In the genomic region with DNA sequence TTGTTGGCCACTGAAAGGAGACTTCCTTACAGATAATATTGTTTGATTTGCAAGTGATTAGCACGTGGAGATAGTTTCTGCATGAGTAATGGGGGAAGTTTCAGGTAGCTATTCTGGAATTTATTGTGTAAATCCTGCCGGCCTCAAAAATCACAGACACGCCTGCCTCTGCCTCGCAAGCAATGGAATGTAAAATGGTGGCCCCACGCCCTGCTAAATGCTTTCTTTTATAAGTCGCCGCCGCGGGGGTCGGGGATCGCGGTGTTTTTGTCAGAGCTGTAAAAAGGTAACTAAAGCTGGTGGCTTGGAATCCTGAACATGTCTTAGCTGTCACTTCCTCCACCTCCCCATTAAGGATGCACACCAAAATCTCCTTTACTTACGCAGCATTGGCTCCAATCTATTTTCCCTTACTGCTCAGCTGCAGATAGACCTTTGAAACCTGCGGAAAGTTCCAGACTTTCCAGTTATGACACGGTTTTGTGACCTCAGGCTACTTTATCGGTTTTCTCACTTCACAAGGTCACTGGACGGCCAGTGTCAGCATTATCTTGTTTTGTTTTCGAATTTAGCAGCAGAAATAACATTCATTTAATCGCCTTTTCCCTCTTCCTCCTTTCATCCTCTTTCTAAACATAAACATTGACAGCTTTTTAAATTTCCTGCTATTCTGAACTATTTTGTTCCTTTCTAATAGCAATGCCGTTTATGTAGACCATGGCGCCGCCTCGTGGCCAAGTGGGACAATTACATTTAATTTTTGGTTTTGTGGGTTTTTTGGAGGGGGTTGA, we compare ENCODE assay signal across 8 mouse cellular contexts. TPM values are rescaled to one million over a fixed set of nuclear protein-coding genes. Genes with fewer than 3 reads are reported as not detected.
A peak's percentile ranks its signal among the peaks of the same experiment; 100 is the strongest.
DNase-seq lines count a peak whose midpoint lies in the region; ATAC-seq lines count a peak whose summit lies in the region.

No protein-coding gene starts in this region.

- no peak overlapping the region for H3K27ac ChIP-seq in heart, embryonic 16.5 days (ENCODE audit: low read length)

- 18% methylated on average over 23 of the region's 23 CpGs for WGBS in heart, embryonic 16.5 days

- peak; percentile 33 for DNase-seq in gastrocnemius, adult 18-20 months (ENCODE audit: low spot score)
- DNase-seq in gastrocnemius, adult 8-10 months (ENCODE audit: low spot score in 2 of 2), result no peak
- peak; percentile 43 for DNase-seq in MN1 (ENCODE audit: low spot score)
- peak; percentile 44 to 48 for DNase-seq in cerebellum, postnatal 36 days
- DNase-seq in layer of hippocampus, postnatal 10 days (ENCODE audit: low spot score in 2 of 2), result peak; percentile 54 to 73
- DNase-seq in lung, postnatal 36 days, result peak; percentile 55
- peak; percentile 27 for DNase-seq in spleen, adult 12 weeks (ENCODE audit: low spot score)

- no peaks in the 10 kb centered on the region for H3K36me3 ChIP-seq in heart, embryonic 16.5 days (ENCODE audit: control insufficient read depth, insufficient read depth)

- H3K9ac ChIP-seq in heart, embryonic 16.5 days (ENCODE audit: low read length), result peak overlapping the region; percentile 25; the same call in 1 of the 2 replicates

- peaks cover 3% of the 10 kb centered on the region; the same call in 1 of the 2 replicates for H3K9me3 ChIP-seq in heart, embryonic 16.5 days (replicated peaks; ENCODE audit: control insufficient read depth, low read length)

- H3K27me3 ChIP-seq in heart, embryonic 16.5 days (ENCODE audit: control insufficient read depth, insufficient read depth, low read length), result no peaks in the 10 kb centered on the region

- H3K4me3 ChIP-seq in heart, embryonic 16.5 days (ENCODE audit: low read length), result peak overlapping the region; percentile 30

- peak overlapping the region; percentile 52 for H3K4me2 ChIP-seq in heart, embryonic 16.5 days (ENCODE audit: low read depth, low read length)

- ATAC-seq in heart, embryonic 16.5 days (replicated peaks; ENCODE audit: extremely low read depth, insufficient read depth, low FRiP score), result no peak

- H3K4me1 ChIP-seq in heart, embryonic 16.5 days (ENCODE audit: control insufficient read depth, insufficient read depth, low read length), result peaks cover 2% of the 10 kb centered on the region; the same call in 1 of the 2 replicates

RNA-seq across cellular contexts. Expression of a gene that starts 25.6 kb away (rescaled TPM):
- 10 to 100 TPM; 22.8 to 26.3 TPM for total RNA-seq in gastrocnemius, adult 18-20 months (2021)
- total RNA-seq in gastrocnemius, adult 8-10 months (2022), result 10 to 100 TPM; 20.3 to 28.1 (median 25.8) TPM
- polyA plus RNA-seq in heart, embryonic 16.5 days (2015; fragmentation: Nextera tagmentation; extraction: Ambion mirVana), result 7.6 and 7.9 TPM in 2 replicates
- 10 to 100 TPM; 29.6 to 31.2 TPM for total RNA-seq in layer of hippocampus, postnatal 10 days (2021)

Comparison
In these comparisons a context has a peak if more than half of its experiments do, and no peak if none do; other contexts are left out.
1. DNase-seq: peak in gastrocnemius, adult 18-20 months (single experiment), MN1 (single experiment), cerebellum, postnatal 36 days (2 of 2), layer of hippocampus, postnatal 10 days (2 of 2), lung, postnatal 36 days (single experiment) and spleen, adult 12 weeks (single experiment); none in gastrocnemius, adult 8-10 months (0 of 2).